Mouse (Mus musculus): Measurements from ENCODE around the gene Traf5.

The Traf5 gene

GRCm38 (mm10) chr1:192063209-192063946, 29.0 kb downstream of the Traf5 start:
- no peak for DNase-seq (ENCODE audit: low read depth, low spot score)

GRCm38 (mm10) chr1:192062682-192063081, 29.7 kb downstream of the Traf5 start:
- no peak for DNase-seq (ENCODE audit: low read depth, low spot score)

GRCm38 (mm10) chr1:192061666-192062306, 30.6 kb downstream of the Traf5 start:
- DNase-seq (ENCODE audit: low read depth, low spot score): peak; percentile 29

GRCm38 (mm10) chr1:192058911-192059310, 33.4 kb downstream of the Traf5 start:
- DNase-seq (ENCODE audit: low read depth, low spot score): no peak

GRCm38 (mm10) chr1:192053726-192054125, 38.6 kb downstream of the Traf5 start:
- DNase-seq (ENCODE audit: low read depth, low spot score): no peak

- no peak for DNase-seq (ENCODE audit: low read depth, low spot score)
These were observed 39.4 kb downstream of the Traf5 start for GRCm38 (mm10) chr1:192052986-192053385.

- DNase-seq (ENCODE audit: low read depth, low spot score): no peak
These were observed 39.9 kb downstream of the Traf5 start for GRCm38 (mm10) chr1:192052461-192052860.

GRCm38 (mm10) chr1:191999022-191999421, 93.3 kb downstream of the Traf5 start:
- no peak for DNase-seq (ENCODE audit: low read depth, low spot score)

- DNase-seq (ENCODE audit: low read depth, low spot score): no peak
These were observed 95.7 kb downstream of the Traf5 start for GRCm38 (mm10) chr1:191996621-191997185.

GRCm38 (mm10) chr1:191995916-191996315, 96.4 kb downstream of the Traf5 start:
- no peak for DNase-seq (ENCODE audit: low read depth, low spot score)

GRCm38 (mm10) chr1:191995488-191995887, 96.9 kb downstream of the Traf5 start:
- DNase-seq (ENCODE audit: low read depth, low spot score): peak; percentile 63

- DNase-seq (ENCODE audit: low read depth, low spot score): no peak
These were observed 97.9 kb downstream of the Traf5 start for GRCm38 (mm10) chr1:191994476-191994875.

- DNase-seq (ENCODE audit: low read depth, low spot score): no peak
These were observed 100.1 kb downstream of the Traf5 start for GRCm38 (mm10) chr1:191992040-191992780.

- DNase-seq (ENCODE audit: low read depth, low spot score): peak; percentile 95
These were observed 102.4 kb downstream of the Traf5 start for GRCm38 (mm10) chr1:191989994-191990393.

GRCm38 (mm10) chr1:191989060-191989459, 103.3 kb downstream of the Traf5 start:
- DNase-seq (ENCODE audit: low read depth, low spot score): no peak

- DNase-seq (ENCODE audit: low read depth, low spot score): no peak
These were observed 103.7 kb downstream of the Traf5 start for GRCm38 (mm10) chr1:191988646-191989045.

- DNase-seq (ENCODE audit: low read depth, low spot score): no peak
These were observed 104.9 kb downstream of the Traf5 start for GRCm38 (mm10) chr1:191987481-191987769.

GRCm38 (mm10) chr1:191986674-191987480, 105.5 kb downstream of the Traf5 start:
- no peak for DNase-seq (ENCODE audit: low read depth, low spot score)

GRCm38 (mm10) chr1:191981426-191982102, 110.8 kb downstream of the Traf5 start:
- peak; percentile 60 for DNase-seq (ENCODE audit: low read depth, low spot score)

- DNase-seq (ENCODE audit: low read depth, low spot score): peak; percentile 35
These were observed 115.2 kb downstream of the Traf5 start, which contains the start of gene Rd3 for GRCm38 (mm10) chr1:191977187-191977586. Gene Rd3 (plus strand): TSS chr1:191977370.
